Mouse (Mus musculus): ENCODE measurements around the gene 5730507C01Rik. TPM values are rescaled to one million over a fixed set of nuclear protein-coding genes. Genes with fewer than 3 reads are reported as not detected.
"Not testable (repeated sequence)": the region's sequence is repeated elsewhere in the genome, so short reads cannot be mapped to it uniquely, and the experiment has no call there.

Gene 5730507C01Rik
- total RNA-seq (2021): under 1 TPM; 0.63 to 0.72 TPM
- long read RNA-seq, experiment 1: 0 reads
- long read RNA-seq, experiment 2: 0 reads

DNA sequence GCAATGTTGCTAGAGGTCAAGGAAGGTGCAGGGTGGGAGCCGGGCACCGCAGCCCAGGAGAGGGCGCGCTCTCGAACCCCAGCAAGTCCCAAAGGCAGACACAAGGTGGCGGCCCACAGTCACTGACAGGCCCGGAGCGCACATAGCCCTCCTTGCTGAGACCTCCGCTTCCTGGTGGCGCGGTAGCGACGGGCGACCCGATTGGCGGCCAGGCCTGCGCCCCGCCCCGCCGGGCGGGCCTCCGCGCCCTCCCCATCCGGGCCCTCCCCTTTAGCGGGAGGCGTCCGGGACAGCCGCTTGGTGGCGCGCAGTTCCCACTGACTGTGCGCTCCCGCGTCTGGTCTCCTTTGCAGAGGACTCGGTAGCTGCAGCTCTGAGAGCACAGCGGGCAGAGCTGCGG, at the start of gene 5730507C01Rik:
5730507C01Rik (plus strand) TSS at position 340 of the 400 bp plus-strand sequence.
- intact Hi-C loops (cut with DNase I): no loop called here

GRCm38 (mm10) chr12:18514616-18515015, 306 bp downstream of the 5730507C01Rik start:
- H3K4me3 ChIP-seq; DNase-seq (ENCODE audit: extremely low spot score in 1 of 2, low spot score in 2 of 2); intact Hi-C loops (cut with DNase I); H3K27ac ChIP-seq: not testable (repeated sequence)

More for the DNA sequence above, at the start of gene 5730507C01Rik:
- H3K27ac ChIP-seq: no peak within 1 kb of the TSS
- no peak within 1 kb of the TSS for H3K4me3 ChIP-seq
- peak; percentile 13 to 14 for DNase-seq (ENCODE audit: extremely low spot score in 1 of 2, low spot score in 2 of 2)
- TF ChIP-seq CTCF (IDR thresholded peaks at IDR 0.05): no peak; the same call in 1 of the 2 replicates

- DNase-seq (ENCODE audit: extremely low spot score in 1 of 2, low spot score in 2 of 2); intact Hi-C loops (cut with DNase I); H3K27ac ChIP-seq; H3K4me3 ChIP-seq: not testable (repeated sequence)
These were observed 767 bp downstream of the 5730507C01Rik start for GRCm38 (mm10) chr12:18515077-18515476.
